7 mouse cellular contexts compared by ENCODE assay signal in the genomic region with DNA sequence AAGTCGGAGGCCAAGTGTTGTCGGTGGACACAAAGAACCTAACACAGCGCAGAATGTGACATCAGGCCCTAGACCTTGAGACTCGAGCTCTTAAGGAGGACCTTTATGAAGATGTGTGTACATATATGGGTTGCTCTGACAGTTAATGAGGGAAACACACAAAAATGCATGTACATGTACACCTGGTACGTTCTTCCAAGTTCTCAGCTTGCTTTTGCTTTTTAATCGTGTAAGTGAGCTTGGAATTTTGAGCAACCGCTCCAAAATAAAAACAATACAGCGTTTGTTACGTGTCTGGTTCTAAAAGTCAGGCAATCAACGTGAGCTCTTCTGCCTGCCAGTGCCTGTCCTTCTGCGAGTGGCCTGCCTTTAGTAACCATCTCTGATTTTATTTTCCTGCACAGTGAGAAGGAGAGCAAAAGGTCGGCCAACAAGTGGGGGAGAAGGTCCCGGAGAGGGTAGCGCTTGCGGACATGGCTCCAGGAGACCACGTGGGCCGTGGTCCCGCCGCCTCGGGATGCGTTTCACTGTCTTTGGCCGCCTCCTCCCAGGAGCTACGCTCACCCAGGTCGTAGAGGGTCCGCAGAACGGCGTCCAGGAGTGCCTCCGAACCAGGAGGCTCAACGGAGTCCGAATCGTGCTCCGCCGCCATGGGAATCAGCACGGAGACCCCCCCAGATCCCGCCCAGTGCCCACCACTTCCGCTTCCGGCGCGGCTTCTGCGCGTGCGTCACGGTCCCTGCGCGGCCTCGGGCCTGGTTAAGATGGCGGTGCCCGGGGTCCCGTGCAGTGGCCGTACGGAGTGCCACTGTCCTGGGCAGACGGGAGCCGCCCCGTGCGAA. TPM values are rescaled to one million over a fixed set of nuclear protein-coding genes. Genes with fewer than 3 reads are reported as not detected.
DNase-seq lines count a peak whose midpoint lies in the region; ATAC-seq lines count a peak whose summit lies in the region.

Gnpat (plus strand) TSS at position 713 of the 842 bp plus-strand sequence.
2810004N23Rik (minus strand) TSS at position 800 of the 842 bp plus-strand sequence.

- no peaks in the 10 kb centered on the region for H3K27me3 ChIP-seq in embryonic facial prominence, embryonic 10.5 days (replicated peaks; ENCODE audit: low read depth, poor library complexity, severe bottlenecking)
- H3K27me3 ChIP-seq in limb, embryonic 10.5 days (ENCODE audit: low read depth, poor library complexity, severe bottlenecking), result no peaks in the 10 kb centered on the region
- no peaks in the 10 kb centered on the region for H3K27me3 ChIP-seq in midbrain, embryonic 13.5 days

- WGBS in embryonic facial prominence, embryonic 10.5 days, result 2% methylated on average over 55 of the region's 55 CpGs
- WGBS in limb, embryonic 10.5 days, result 2% methylated on average over 55 of the region's 55 CpGs
- 2% methylated on average over 55 of the region's 55 CpGs for WGBS in midbrain, embryonic 13.5 days

- ATAC-seq in granulocyte monocyte progenitor cell, adult 5-6 weeks (replicated peaks; ENCODE audit: poor library complexity, severe bottlenecking), result peak; percentile 79
- peak; percentile 98 for ATAC-seq in midbrain, embryonic 13.5 days

- H3K27ac ChIP-seq in embryonic facial prominence, embryonic 10.5 days (replicated peaks), result peak within 1 kb of the TSS; percentile 98
- H3K27ac ChIP-seq in limb, embryonic 10.5 days, result peak within 1 kb of the TSS; percentile 99
- H3K27ac ChIP-seq in midbrain, embryonic 13.5 days, result peak within 1 kb of the TSS; percentile 91

- H3K4me1 ChIP-seq in embryonic facial prominence, embryonic 10.5 days, result peaks cover 17% of the 10 kb centered on the region
- peaks cover 12% of the 10 kb centered on the region for H3K4me1 ChIP-seq in limb, embryonic 10.5 days
- peaks cover 17% of the 10 kb centered on the region for H3K4me1 ChIP-seq in midbrain, embryonic 13.5 days (replicated peaks)

- H3K4me3 ChIP-seq in embryonic facial prominence, embryonic 10.5 days, result peak within 1 kb of the TSS; percentile 91
- peak within 1 kb of the TSS; percentile 97 for H3K4me3 ChIP-seq in limb, embryonic 10.5 days
- H3K4me3 ChIP-seq in midbrain, embryonic 13.5 days (replicated peaks), result peak within 1 kb of the TSS; percentile 70

- peak within 1 kb of the TSS; percentile 88 for H3K9ac ChIP-seq in midbrain, embryonic 13.5 days (replicated peaks)

- peak; percentile 97 for DNase-seq in adrenal gland, postnatal 10 days
- peak; percentile 97 for DNase-seq in embryonic facial prominence, embryonic 10.5 days (ENCODE audit: low spot score)
- peak; percentile 90 for DNase-seq in kidney, adult 11 months
- DNase-seq in limb, embryonic 10.5 days (ENCODE audit: low spot score), result peak; percentile 100
- DNase-seq in spleen, adult 12 weeks (ENCODE audit: low spot score), result peak; percentile 77

- no peaks in the 10 kb centered on the region for H3K9me3 ChIP-seq in embryonic facial prominence, embryonic 10.5 days
- H3K9me3 ChIP-seq in limb, embryonic 10.5 days (replicated peaks), result no peaks in the 10 kb centered on the region
- no peaks in the 10 kb centered on the region for H3K9me3 ChIP-seq in midbrain, embryonic 13.5 days

- peaks cover 59% of the 10 kb centered on the region for H3K36me3 ChIP-seq in embryonic facial prominence, embryonic 10.5 days (replicated peaks)
- peaks cover 60% of the 10 kb centered on the region for H3K36me3 ChIP-seq in limb, embryonic 10.5 days
- peaks cover 36% of the 10 kb centered on the region for H3K36me3 ChIP-seq in midbrain, embryonic 13.5 days

- H3K4me2 ChIP-seq in midbrain, embryonic 13.5 days (replicated peaks), result peak within 1 kb of the TSS; percentile 86

RNA-seq across cellular contexts. Expression of gene Gnpat, which starts in this region (rescaled TPM):
- total RNA-seq in adrenal gland, postnatal 10 days (2021), result 100 to 1,000 TPM; 126 to 173 TPM
- 138 and 149 TPM in 2 replicates for polyA plus RNA-seq in embryonic facial prominence, embryonic 10.5 days (2016; fragmentation: Nextera tagmentation; extraction: Ambion mirVana)
- 116 and 145 TPM in 2 replicates for total RNA-seq in granulocyte monocyte progenitor cell, adult 5-6 weeks (2014; fragmentation: Nextera tagmentation)
- 92.3 and 115 TPM in 2 replicates for total RNA-seq in granulocyte monocyte progenitor cell, adult 5-6 weeks (2017)
- polyA plus RNA-seq in limb, embryonic 10.5 days (2016; fragmentation: Nextera tagmentation; extraction: Ambion mirVana), result 133 and 142 TPM in 2 replicates
- polyA plus RNA-seq in midbrain, embryonic 13.5 days (2015; fragmentation: Nextera tagmentation; extraction: Ambion mirVana), result 99.1 and 106 TPM in 2 replicates

RNA-seq across cellular contexts. Expression of gene 2810004N23Rik, which starts in this region (rescaled TPM):
- 10 to 100 TPM; 23.6 to 27.4 TPM for total RNA-seq in adrenal gland, postnatal 10 days (2021)
- 77.2 and 82.2 TPM in 2 replicates for polyA plus RNA-seq in embryonic facial prominence, embryonic 10.5 days (2016; fragmentation: Nextera tagmentation; extraction: Ambion mirVana)
- 46.8 and 49.8 TPM in 2 replicates for total RNA-seq in granulocyte monocyte progenitor cell, adult 5-6 weeks (2014; fragmentation: Nextera tagmentation)
- 65.8 and 75.4 TPM in 2 replicates for total RNA-seq in granulocyte monocyte progenitor cell, adult 5-6 weeks (2017)
- polyA plus RNA-seq in limb, embryonic 10.5 days (2016; fragmentation: Nextera tagmentation; extraction: Ambion mirVana), result 71.0 and 82.9 TPM in 2 replicates
- 35.9 and 37.4 TPM in 2 replicates for polyA plus RNA-seq in midbrain, embryonic 13.5 days (2015; fragmentation: Nextera tagmentation; extraction: Ambion mirVana)

Comparison
In these comparisons a context has a peak if more than half of its experiments do, and no peak if none do; other contexts are left out.
1. Peak in every context shown above with its lines: DNase-seq, ATAC-seq, H3K4me3 ChIP-seq and H3K27ac ChIP-seq.